Comparison of ENCODE assay signal across 12 mouse cellular contexts in the genomic region with DNA sequence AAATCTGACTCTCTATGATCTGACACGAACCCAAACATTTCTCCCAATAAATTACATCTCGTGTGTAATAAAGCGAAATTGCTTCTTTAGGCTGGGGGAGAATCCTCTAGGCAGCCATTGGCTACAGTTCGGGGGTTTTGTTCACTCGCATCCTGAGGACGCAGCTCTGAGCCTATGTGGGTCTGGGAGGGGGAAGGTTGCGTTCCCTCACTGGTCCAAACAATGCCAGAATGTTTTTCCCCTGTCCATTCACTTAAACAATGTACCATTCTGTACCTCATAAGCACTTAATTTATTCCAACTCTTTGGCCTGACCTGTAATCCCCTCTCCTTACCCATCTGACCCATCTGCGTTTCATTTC.
DNase-seq lines count a peak whose midpoint lies in the region; ATAC-seq and TF ChIP-seq lines count a peak whose summit lies in the region.
"Had no signal": no experiment of that assay in that cellular context is flagged by ENCODE, and none has a peak within 500 bp of the region (broad histone marks: within the 10 kb centered on the region; RNA-seq: fewer than 3 reads in every experiment).

No protein-coding gene starts in this region.

- no peak for TF ChIP-seq EP300 in heart, postnatal 0 days (IDR thresholded peaks at IDR 0.05; ENCODE audit: low read depth)

- H3K27me3 ChIP-seq in heart, postnatal 0 days (ENCODE audit: control insufficient read depth, insufficient read depth, low read length), result no peaks in the 10 kb centered on the region
- no peaks in the 10 kb centered on the region for H3K27me3 ChIP-seq in hindbrain, embryonic 16.5 days (replicated peaks; ENCODE audit: control insufficient read depth, insufficient read depth, low read length)
- H3K27me3 ChIP-seq in midbrain, postnatal 0 days (ENCODE audit: insufficient read depth, low read length), result no peaks in the 10 kb centered on the region
- H3K27me3 ChIP-seq: Patski had no signal

- TF ChIP-seq POLR2A in embryonic fibroblast, embryonic 13.5 days (IDR thresholded peaks at IDR 0.05; ENCODE audit: low read depth, low read length), result no peak

- H3K9ac ChIP-seq in heart, postnatal 0 days (replicated peaks; ENCODE audit: low read depth, low read length), result no peak overlapping the region
- H3K9ac ChIP-seq in hindbrain, embryonic 16.5 days (ENCODE audit: low read depth, low read length), result no peak overlapping the region
- H3K9ac ChIP-seq in midbrain, postnatal 0 days (replicated peaks; ENCODE audit: low read length, poor library complexity, severe bottlenecking), result no peak overlapping the region

- TF ChIP-seq CTCF in heart, postnatal 0 days (IDR thresholded peaks at IDR 0.05; ENCODE audit: low read depth), result no peak
- no peak for TF ChIP-seq CTCF in embryonic fibroblast, embryonic 13.5 days (IDR thresholded peaks at IDR 0.05; ENCODE audit: borderline replicate concordance, insufficient read depth, low read length)
- no peak for TF ChIP-seq CTCF in midbrain, postnatal 0 days (IDR thresholded peaks at IDR 0.05)

- DNase-seq in heart, postnatal 0 days (ENCODE audit: low spot score), result no peak
- no peak for DNase-seq in heart, adult 18-20 months
- DNase-seq in midbrain, postnatal 0 days (ENCODE audit: low spot score), result no peak
- no peak for DNase-seq in embryo, embryonic 10.5 days (ENCODE audit: low spot score)
- no peak for DNase-seq in layer of hippocampus, adult 8-10 months (ENCODE audit: low spot score in 2 of 2)
- DNase-seq: adrenal gland, postnatal 10 days; thymus, postnatal 36 days had no signal

- no peak for ATAC-seq in heart, postnatal 0 days (ENCODE audit: insufficient read depth, low read depth)
- peak; percentile 86 for ATAC-seq in hindbrain, embryonic 16.5 days
- ATAC-seq in midbrain, postnatal 0 days (ENCODE audit: low FRiP score), result peak; percentile 74
- ATAC-seq in CD4-positive, CD25-positive, alpha-beta regulatory T cell, adult 4 months, result no peak

- H3K36me3 ChIP-seq in heart, postnatal 0 days (replicated peaks; ENCODE audit: control insufficient read depth, insufficient read depth, low read length), result no peaks in the 10 kb centered on the region
- no peaks in the 10 kb centered on the region for H3K36me3 ChIP-seq in hindbrain, embryonic 16.5 days (ENCODE audit: control insufficient read depth, insufficient read depth, low read length)
- no peaks in the 10 kb centered on the region for H3K36me3 ChIP-seq in midbrain, postnatal 0 days (ENCODE audit: insufficient read depth, low read length)

- no peaks in the 10 kb centered on the region for H3K9me3 ChIP-seq in heart, postnatal 0 days (replicated peaks; ENCODE audit: control insufficient read depth, low read length)
- H3K9me3 ChIP-seq in hindbrain, embryonic 16.5 days (ENCODE audit: control insufficient read depth, low read length), result no peaks in the 10 kb centered on the region
- H3K9me3 ChIP-seq in midbrain, postnatal 0 days (ENCODE audit: low read length), result no peaks in the 10 kb centered on the region

- peak overlapping the region; percentile 37; the same call in 1 of the 2 replicates for H3K27ac ChIP-seq in heart, postnatal 0 days (ENCODE audit: low read depth)
- H3K27ac ChIP-seq in embryonic fibroblast, embryonic 13.5 days (ENCODE audit: insufficient read depth, low read length), result peak overlapping the region; percentile 74
- peak overlapping the region; percentile 74 for H3K27ac ChIP-seq in hindbrain, embryonic 16.5 days (ENCODE audit: low read depth, low read length)
- peak overlapping the region; percentile 69 for H3K27ac ChIP-seq in midbrain, postnatal 0 days (ENCODE audit: low read depth, low read length)

- H3K4me1 ChIP-seq in heart, postnatal 0 days (ENCODE audit: control insufficient read depth, insufficient read depth), result 0 out of 2 replicates have a peak, but pooled peaks cover 2% of the 10 kb centered on the region
- peaks cover 6% of the 10 kb centered on the region; the same call in 1 of the 2 replicates for H3K4me1 ChIP-seq in embryonic fibroblast, embryonic 13.5 days (ENCODE audit: control insufficient read depth, insufficient read depth, low read length)
- H3K4me1 ChIP-seq in hindbrain, embryonic 16.5 days (ENCODE audit: control insufficient read depth, insufficient read depth, low read depth, low read length), result no peaks in the 10 kb centered on the region
- no peaks in the 10 kb centered on the region for H3K4me1 ChIP-seq in midbrain, postnatal 0 days (ENCODE audit: insufficient read depth, low read length)

- no peak overlapping the region for H3K4me2 ChIP-seq in heart, postnatal 0 days (ENCODE audit: low read depth, low read length)
- peak overlapping the region; percentile 6; the same call in 1 of the 2 replicates for H3K4me2 ChIP-seq in hindbrain, embryonic 16.5 days (ENCODE audit: low read length)
- no peak overlapping the region for H3K4me2 ChIP-seq in midbrain, postnatal 0 days (ENCODE audit: low read depth, low read length, poor library complexity, severe bottlenecking)

- H3K4me3 ChIP-seq in heart, postnatal 0 days (ENCODE audit: low read depth, low read length), result no peak overlapping the region
- H3K4me3 ChIP-seq in embryonic fibroblast, embryonic 13.5 days (ENCODE audit: insufficient read depth, low read length), result no peak overlapping the region
- H3K4me3 ChIP-seq in hindbrain, embryonic 16.5 days (ENCODE audit: low read length), result no peak overlapping the region
- H3K4me3 ChIP-seq in midbrain, postnatal 0 days (ENCODE audit: low read depth, low read length), result no peak overlapping the region
- H3K4me3 ChIP-seq: erythroblast, embryonic 14.5 days had no signal

- 92% methylated on average over 8 of the region's 8 CpGs for WGBS in heart, postnatal 0 days
- 35% methylated on average over 8 of the region's 8 CpGs for WGBS in hindbrain, embryonic 16.5 days
- WGBS in midbrain, postnatal 0 days, result 59% methylated on average over 8 of the region's 8 CpGs

Comparison
In these comparisons a context has a peak if more than half of its experiments do, and no peak if none do; other contexts are left out.
1. ATAC-seq: peak in hindbrain, embryonic 16.5 days (single experiment) and midbrain, postnatal 0 days (single experiment); none in heart, postnatal 0 days (single experiment) and CD4-positive, CD25-positive, alpha-beta regulatory T cell, adult 4 months (single experiment).
2. Peak in every context shown above with its lines, with median percentiles within 50 percentile points of each other: H3K27ac ChIP-seq.